Mouse (Mus musculus) heart, adult 18-20 months (tissue): Measurements from ENCODE around the gene Zmat3. TPM values are rescaled to one million over a fixed set of nuclear protein-coding genes. Genes with fewer than 3 reads are reported as not detected.

Source experiments
- total RNA-seq, 2 experiments: library from RNA; stranded (reverse); gene quantifications; 2 replicates each; pipeline ENCODE4 v1.2.3; 2021

Zmat3 gene
- total RNA-seq, 2 experiments from 2014 or later = 7.1 to 7.5 TPM

Other genes starting within 250 kb of the Zmat3 start
- 10 to 100 TPM; 38.0 to 40.7 TPM for gene Pik3ca, start 31.7 kb upstream of the Zmat3 start, total RNA-seq
- gene Kcnmb3, start 126.2 kb upstream of the Zmat3 start, total RNA-seq = not detected
- gene Zfp639, start 144.2 kb upstream of the Zmat3 start, total RNA-seq = 10 to 100 TPM; 24.7 to 26.6 TPM
- gene Mfn1, start 163.5 kb upstream of the Zmat3 start, total RNA-seq = 100 to 1,000 TPM; 413 to 428 TPM